Mouse (Mus musculus): ENCODE measurements at regions not wholly inside any gene's neighbourhood (a gene's known extent, or its start where the extent isn't known, plus 50 kb on each side); places are given as distances from the start of the nearest gene placed in this dataset.

GRCm38 (mm10) chr12:26799310-26799709 is 330.3 kb downstream of the Cmpk2 start:
- H3K36me3 ChIP-seq (replicated peaks; ENCODE audit: control insufficient read depth, insufficient read depth, low read depth, low read length) = no peaks in the 10 kb centered on the region
- no peaks in the 10 kb centered on the region for H3K27me3 ChIP-seq (ENCODE audit: control insufficient read depth, insufficient read depth, low read length)
- no peak overlapping the region for H3K27ac ChIP-seq (replicated peaks; ENCODE audit: low read depth, low read length)
- no peaks in the 10 kb centered on the region for H3K4me1 ChIP-seq (ENCODE audit: control insufficient read depth, insufficient read depth, low read length)
- H3K4me2 ChIP-seq (ENCODE audit: low read depth, low read length) = no peak overlapping the region
- 83% methylated on average over 6 of the region's 6 CpGs for WGBS
- DNase-seq (ENCODE audit: low spot score) (no peak), ATAC-seq (replicated peaks; ENCODE audit: insufficient number of reproducible peaks, low FRiP score, low TSS enrichment, low read depth) (no peak)
- H3K9me3 ChIP-seq (replicated peaks; ENCODE audit: control insufficient read depth, low read length) = no peaks in the 10 kb centered on the region
- no peak overlapping the region for H3K9ac ChIP-seq (replicated peaks; ENCODE audit: low read length)
- no peak overlapping the region for H3K4me3 ChIP-seq (ENCODE audit: low read depth, low read length)

- Histone ChIP-seq H3K9ac (replicated peaks; ENCODE audit: low read length) (no peak overlapping the region), H3K4me1 (ENCODE audit: control insufficient read depth, insufficient read depth, low read length) (no peaks in the 10 kb centered on the region), H3K9me3 (replicated peaks; ENCODE audit: control insufficient read depth, low read length) (no peaks in the 10 kb centered on the region), H3K27me3 (ENCODE audit: control insufficient read depth, insufficient read depth, low read length) (no peaks in the 10 kb centered on the region), H3K27ac (replicated peaks; ENCODE audit: low read depth, low read length) (no peak overlapping the region), H3K36me3 (replicated peaks; ENCODE audit: control insufficient read depth, insufficient read depth, low read depth, low read length) (no peaks in the 10 kb centered on the region), H3K4me2 (ENCODE audit: low read depth, low read length) (no peak overlapping the region), H3K4me3 (ENCODE audit: low read depth, low read length) (no peak overlapping the region)
- 67% methylated on average over 2 of the region's 2 CpGs for WGBS
- DNase-seq (ENCODE audit: low spot score) (no peak), ATAC-seq (replicated peaks; ENCODE audit: insufficient number of reproducible peaks, low FRiP score, low TSS enrichment, low read depth) (no peak)
These were observed 327.4 kb downstream of the Cmpk2 start for GRCm38 (mm10) chr12:26796367-26796766.

GRCm38 (mm10) chr12:26789336-26789846 is 320.4 kb downstream of the Cmpk2 start:
- ATAC-seq (replicated peaks; ENCODE audit: insufficient number of reproducible peaks, low FRiP score, low TSS enrichment, low read depth) (no peak), DNase-seq (ENCODE audit: low spot score) (no peak)
- Histone ChIP-seq H3K9ac (replicated peaks; ENCODE audit: low read length) (no peak overlapping the region), H3K36me3 (replicated peaks; ENCODE audit: control insufficient read depth, insufficient read depth, low read depth, low read length) (no peaks in the 10 kb centered on the region), H3K9me3 (replicated peaks; ENCODE audit: control insufficient read depth, low read length) (no peaks in the 10 kb centered on the region), H3K4me2 (ENCODE audit: low read depth, low read length) (no peak overlapping the region), H3K4me1 (ENCODE audit: control insufficient read depth, insufficient read depth, low read length) (no peaks in the 10 kb centered on the region), H3K27ac (replicated peaks; ENCODE audit: low read depth, low read length) (no peak overlapping the region), H3K27me3 (ENCODE audit: control insufficient read depth, insufficient read depth, low read length) (no peaks in the 10 kb centered on the region), H3K4me3 (ENCODE audit: low read depth, low read length) (no peak overlapping the region)
- WGBS = 88% methylated on average over 10 of the region's 10 CpGs

- H3K4me3 ChIP-seq (ENCODE audit: low read depth, low read length) = no peak overlapping the region
- no peaks in the 10 kb centered on the region for H3K27me3 ChIP-seq (ENCODE audit: control insufficient read depth, insufficient read depth, low read length)
- H3K36me3 ChIP-seq (replicated peaks; ENCODE audit: control insufficient read depth, insufficient read depth, low read depth, low read length) = no peaks in the 10 kb centered on the region
- 81% methylated on average over 2 of the region's 2 CpGs for WGBS
- no peak overlapping the region for H3K9ac ChIP-seq (replicated peaks; ENCODE audit: low read length)
- DNase-seq (ENCODE audit: low spot score) = no peak
- H3K27ac ChIP-seq (replicated peaks; ENCODE audit: low read depth, low read length) = no peak overlapping the region
- no peak overlapping the region for H3K4me2 ChIP-seq (ENCODE audit: low read depth, low read length)
- H3K4me1 ChIP-seq (ENCODE audit: control insufficient read depth, insufficient read depth, low read length) = no peaks in the 10 kb centered on the region
- no peak for ATAC-seq (replicated peaks; ENCODE audit: insufficient number of reproducible peaks, low FRiP score, low TSS enrichment, low read depth)
- no peaks in the 10 kb centered on the region for H3K9me3 ChIP-seq (replicated peaks; ENCODE audit: control insufficient read depth, low read length)
These were observed 316.5 kb downstream of the Cmpk2 start for GRCm38 (mm10) chr12:26785550-26785949.

- Histone ChIP-seq H3K9ac (replicated peaks; ENCODE audit: low read length) (no peak overlapping the region), H3K27me3 (ENCODE audit: control insufficient read depth, insufficient read depth, low read length) (no peaks in the 10 kb centered on the region), H3K27ac (replicated peaks; ENCODE audit: low read depth, low read length) (no peak overlapping the region), H3K9me3 (replicated peaks; ENCODE audit: control insufficient read depth, low read length) (no peaks in the 10 kb centered on the region), H3K4me3 (ENCODE audit: low read depth, low read length) (no peak overlapping the region), H3K36me3 (replicated peaks; ENCODE audit: control insufficient read depth, insufficient read depth, low read depth, low read length) (no peaks in the 10 kb centered on the region), H3K4me1 (ENCODE audit: control insufficient read depth, insufficient read depth, low read length) (no peaks in the 10 kb centered on the region), H3K4me2 (ENCODE audit: low read depth, low read length) (no peak overlapping the region)
- ATAC-seq (replicated peaks; ENCODE audit: insufficient number of reproducible peaks, low FRiP score, low TSS enrichment, low read depth) = no peak
- WGBS = 97% methylated on average over 3 of the region's 3 CpGs
- DNase-seq (ENCODE audit: low spot score) = no peak
These were observed 315.4 kb downstream of the Cmpk2 start for GRCm38 (mm10) chr12:26784426-26784825.

GRCm38 (mm10) chr12:26783800-26784199 is 314.8 kb downstream of the Cmpk2 start:
- 90% methylated on average over 3 of the region's 3 CpGs for WGBS

GRCm38 (mm10) chr12:26781537-26781936 is 312.5 kb downstream of the Cmpk2 start:
- H3K36me3 ChIP-seq (replicated peaks; ENCODE audit: control insufficient read depth, insufficient read depth, low read depth, low read length) = no peaks in the 10 kb centered on the region
- no peak overlapping the region for H3K9ac ChIP-seq (replicated peaks; ENCODE audit: low read length)
- H3K4me1 ChIP-seq (ENCODE audit: control insufficient read depth, insufficient read depth, low read length) = no peaks in the 10 kb centered on the region
- H3K27ac ChIP-seq (replicated peaks; ENCODE audit: low read depth, low read length) = no peak overlapping the region
- H3K4me2 ChIP-seq (ENCODE audit: low read depth, low read length) = no peak overlapping the region
- no peak for DNase-seq (ENCODE audit: low spot score)
- H3K9me3 ChIP-seq (replicated peaks; ENCODE audit: control insufficient read depth, low read length) = no peaks in the 10 kb centered on the region
- ATAC-seq (replicated peaks; ENCODE audit: insufficient number of reproducible peaks, low FRiP score, low TSS enrichment, low read depth) = no peak
- H3K4me3 ChIP-seq (ENCODE audit: low read depth, low read length) = no peak overlapping the region
- H3K27me3 ChIP-seq (ENCODE audit: control insufficient read depth, insufficient read depth, low read length) = no peaks in the 10 kb centered on the region
- 88% methylated on average over 3 of the region's 3 CpGs for WGBS

More at GRCm38 (mm10) chr12:26783800-26784199, 314.8 kb downstream of the Cmpk2 start:
- H3K4me1 ChIP-seq (ENCODE audit: control insufficient read depth, insufficient read depth, low read length) = no peaks in the 10 kb centered on the region
- H3K9me3 ChIP-seq (replicated peaks; ENCODE audit: control insufficient read depth, low read length) = no peaks in the 10 kb centered on the region
- H3K4me2 ChIP-seq (ENCODE audit: low read depth, low read length) = no peak overlapping the region
- DNase-seq (ENCODE audit: low spot score) = no peak
- no peak overlapping the region for H3K9ac ChIP-seq (replicated peaks; ENCODE audit: low read length)
- no peak overlapping the region for H3K4me3 ChIP-seq (ENCODE audit: low read depth, low read length)
- no peaks in the 10 kb centered on the region for H3K36me3 ChIP-seq (replicated peaks; ENCODE audit: control insufficient read depth, insufficient read depth, low read depth, low read length)
- ATAC-seq (replicated peaks; ENCODE audit: insufficient number of reproducible peaks, low FRiP score, low TSS enrichment, low read depth) = no peak
- no peak overlapping the region for H3K27ac ChIP-seq (replicated peaks; ENCODE audit: low read depth, low read length)
- H3K27me3 ChIP-seq (ENCODE audit: control insufficient read depth, insufficient read depth, low read length) = no peaks in the 10 kb centered on the region

- H3K9me3 ChIP-seq (replicated peaks; ENCODE audit: control insufficient read depth, low read length) = no peaks in the 10 kb centered on the region
- H3K27ac ChIP-seq (replicated peaks; ENCODE audit: low read depth, low read length) = no peak overlapping the region
- H3K36me3 ChIP-seq (replicated peaks; ENCODE audit: control insufficient read depth, insufficient read depth, low read depth, low read length) = no peaks in the 10 kb centered on the region
- no peak overlapping the region for H3K9ac ChIP-seq (replicated peaks; ENCODE audit: low read length)
- WGBS = 53% methylated on average over 3 of the region's 3 CpGs
- H3K4me3 ChIP-seq (ENCODE audit: low read depth, low read length) = no peak overlapping the region
- DNase-seq (ENCODE audit: low spot score) (no peak), ATAC-seq (replicated peaks; ENCODE audit: insufficient number of reproducible peaks, low FRiP score, low TSS enrichment, low read depth) (no peak)
- no peak overlapping the region for H3K4me2 ChIP-seq (ENCODE audit: low read depth, low read length)
- no peaks in the 10 kb centered on the region for H3K27me3 ChIP-seq (ENCODE audit: control insufficient read depth, insufficient read depth, low read length)
- H3K4me1 ChIP-seq (ENCODE audit: control insufficient read depth, insufficient read depth, low read length) = no peaks in the 10 kb centered on the region
These were observed 309.8 kb downstream of the Cmpk2 start for GRCm38 (mm10) chr12:26778796-26779195.
